Mouse (Mus musculus): ENCODE measurements around the gene Tmprss11f. TPM values are rescaled to one million over a fixed set of nuclear protein-coding genes. Genes with fewer than 3 reads are reported as not detected.
"Not testable (repeated sequence)": the region's sequence is repeated elsewhere in the genome, so short reads cannot be mapped to it uniquely, and the experiment has no call there.

Gene Tmprss11f
- total RNA-seq (2022): not detected

GRCm38 (mm10) chr5:86632324-86632723, at the start of gene Tmprss11f:
TSS of gene Tmprss11f (minus strand) at chr5:86632424.
- no peak for DNase-seq (ENCODE audit: low spot score)

- DNase-seq (ENCODE audit: low spot score): no peak
Observed at GRCm38 (mm10) chr5:86676262-86676661, 44.0 kb upstream of the Tmprss11f start, which contains the start of gene Tmprss11b. TSS of gene Tmprss11b (minus strand) at chr5:86676362.

GRCm38 (mm10) chr5:86649185-86649584, 17.0 kb upstream of the Tmprss11f start:
- DNase-seq (ENCODE audit: low spot score): not testable (repeated sequence)

- no peak for DNase-seq (ENCODE audit: low spot score)
Observed at GRCm38 (mm10) chr5:86640795-86641194, 8.6 kb upstream of the Tmprss11f start.

- DNase-seq (ENCODE audit: low spot score): no peak
Observed at GRCm38 (mm10) chr5:86630700-86631099, 1.5 kb downstream of the Tmprss11f start.

GRCm38 (mm10) chr5:86621778-86622177, 10.4 kb downstream of the Tmprss11f start:
- no peak for DNase-seq (ENCODE audit: low spot score)

- no peak for DNase-seq (ENCODE audit: low spot score)
Observed at GRCm38 (mm10) chr5:86585896-86586295, 46.3 kb downstream of the Tmprss11f start.

- no peak for DNase-seq (ENCODE audit: low spot score)
Observed at GRCm38 (mm10) chr5:86582618-86583017, 49.6 kb downstream of the Tmprss11f start.

GRCm38 (mm10) chr5:86581998-86582397, 50.2 kb downstream of the Tmprss11f start:
- DNase-seq (ENCODE audit: low spot score): no peak

- DNase-seq (ENCODE audit: low spot score): not testable (repeated sequence)
Observed at GRCm38 (mm10) chr5:86578761-86579160, 53.5 kb downstream of the Tmprss11f start.

- no peak for DNase-seq (ENCODE audit: low spot score)
Observed at GRCm38 (mm10) chr5:86546693-86547092, 85.5 kb downstream of the Tmprss11f start.

GRCm38 (mm10) chr5:86540601-86541000, 91.6 kb downstream of the Tmprss11f start:
- DNase-seq (ENCODE audit: low spot score): no peak

- no peak for DNase-seq (ENCODE audit: low spot score)
Observed at GRCm38 (mm10) chr5:86528725-86529124, 103.5 kb downstream of the Tmprss11f start.

GRCm38 (mm10) chr5:86518500-86518899, 113.7 kb downstream of the Tmprss11f start, which contains the start of gene Tmprss11g:
TSS of gene Tmprss11g (minus strand) at chr5:86518600.
- DNase-seq (ENCODE audit: low spot score): no peak

GRCm38 (mm10) chr5:86511538-86511937, 120.7 kb downstream of the Tmprss11f start:
- DNase-seq (ENCODE audit: low spot score): no peak

- DNase-seq (ENCODE audit: low spot score): no peak
Observed at GRCm38 (mm10) chr5:86493453-86493852, 138.8 kb downstream of the Tmprss11f start.

GRCm38 (mm10) chr5:86482562-86482961, 149.7 kb downstream of the Tmprss11f start:
- no peak for DNase-seq (ENCODE audit: low spot score)

GRCm38 (mm10) chr5:86482031-86482430, 150.2 kb downstream of the Tmprss11f start:
- DNase-seq (ENCODE audit: low spot score): no peak

- DNase-seq (ENCODE audit: low spot score): no peak
Observed at GRCm38 (mm10) chr5:86473859-86474258, 158.4 kb downstream of the Tmprss11f start.

Other genes with a start within 250 kb of the Tmprss11f start
- gene Tmprss11a, start 163.4 kb downstream of the Tmprss11f start, total RNA-seq (2022): not detected
- not detected for gene Tmprss11g, start 113.8 kb downstream of the Tmprss11f start, total RNA-seq (2022)
- not detected for gene Tmprss11b, start 43.9 kb upstream of the Tmprss11f start, total RNA-seq (2022)
- not detected for gene Tmprss11e, start 113.4 kb upstream of the Tmprss11f start, total RNA-seq (2022)
- gene Ythdc1, start 171.8 kb upstream of the Tmprss11f start, total RNA-seq (2022): 10 to 100 TPM; 28.2 to 34.9 (median 31.4) TPM